Mouse (Mus musculus): Measurements from ENCODE around the gene Tnfrsf14. TPM values are rescaled to one million over a fixed set of nuclear protein-coding genes. Genes with fewer than 3 reads are reported as not detected.

Gene Tnfrsf14
- polyA plus RNA-seq, 1 experiment: 0.70 TPM

DNA sequence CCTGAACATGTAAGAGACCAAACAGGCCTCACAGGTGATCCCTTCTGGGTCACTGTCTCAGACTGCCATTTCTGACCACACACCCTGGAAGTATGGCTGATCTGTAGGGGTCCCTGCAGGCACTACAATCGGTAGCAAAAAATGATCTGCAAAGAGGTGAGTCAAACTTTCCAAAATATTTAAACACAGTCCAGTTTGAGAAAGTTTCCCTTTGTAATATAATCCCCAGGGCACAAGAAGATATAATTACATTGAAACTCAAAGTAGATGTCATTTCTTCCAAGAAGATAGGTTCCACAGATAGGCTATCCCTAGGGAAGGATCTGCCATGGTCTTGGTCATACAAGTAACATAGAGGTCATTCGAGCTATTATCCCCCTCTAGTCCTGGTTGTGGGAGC, 26.0 kb downstream of the Tnfrsf14 start:
- Histone ChIP-seq H3K4me3 (ENCODE audit: control insufficient read depth, low read depth, low read length) (no peak overlapping the region), H3K27me3 (ENCODE audit: control insufficient read depth, insufficient read depth, low read length) (no peaks in the 10 kb centered on the region), H3K4me1 (ENCODE audit: control insufficient read depth, insufficient read depth, low read length) (peaks cover 4% of the 10 kb centered on the region), H3K27ac (ENCODE audit: control insufficient read depth, insufficient read depth, low read depth, low read length) (no peak overlapping the region), H3K36me3 (ENCODE audit: control insufficient read depth, insufficient read depth, low read length) (no peaks in the 10 kb centered on the region)
- no peak for TF ChIP-seq CTCF (IDR thresholded peaks at IDR 0.05; ENCODE audit: control insufficient read depth, insufficient read depth, insufficient replicate concordance, low read depth, low read length)
- TF ChIP-seq POLR2A (IDR thresholded peaks at IDR 0.05; ENCODE audit: control insufficient read depth, low read depth, low read length): no peak

DNA sequence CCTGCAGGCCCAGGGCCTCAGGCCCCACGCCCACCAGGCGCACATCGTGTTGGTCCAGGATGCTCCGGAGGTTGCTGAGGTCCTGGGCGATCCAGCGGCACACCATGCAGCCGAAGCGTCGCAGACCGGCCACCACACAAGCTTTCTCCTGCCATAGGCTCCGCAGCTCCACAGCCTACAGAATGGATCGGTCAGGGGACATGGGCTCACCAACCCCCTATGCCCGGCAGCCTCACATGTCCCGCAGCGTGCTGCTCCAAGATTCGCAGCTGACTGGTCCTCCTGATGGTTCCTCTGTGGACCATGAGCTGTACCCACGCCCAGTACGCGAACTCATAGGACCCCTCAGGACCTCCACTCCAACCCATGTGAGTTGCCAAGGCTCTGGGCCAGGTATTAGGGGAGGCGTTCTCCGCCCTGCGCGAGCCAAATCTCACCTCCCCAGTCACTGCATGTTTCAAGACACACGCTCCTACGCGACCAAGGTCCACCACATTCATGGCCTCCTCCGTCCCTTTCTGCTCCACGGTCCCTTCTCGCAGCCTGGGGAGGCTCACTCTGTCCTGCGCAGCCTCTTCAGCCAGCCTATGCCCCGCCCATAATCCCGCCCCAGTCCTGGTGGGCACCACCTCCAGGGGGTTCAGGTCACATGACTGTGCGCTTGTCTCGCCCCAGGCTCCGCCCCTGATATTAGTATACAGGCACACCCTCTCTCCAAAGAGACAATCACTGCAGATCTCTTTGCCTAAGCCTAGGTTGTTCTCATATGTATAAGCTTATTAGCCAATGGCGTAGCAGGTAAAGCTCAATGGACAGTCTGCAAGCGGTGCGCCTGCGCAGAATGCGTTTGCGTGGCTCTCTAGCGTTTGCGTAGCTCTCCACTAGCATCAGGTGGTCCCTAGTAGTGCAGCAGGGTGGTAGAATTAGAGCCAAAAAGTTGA, 29.6 kb downstream of the Tnfrsf14 start, which contains the start of gene Fam213b:
Gene Fam213b (minus strand): TSS at position 630 of the 941 bp plus-strand sequence.
- peaks cover 4% of the 10 kb centered on the region for H3K4me1 ChIP-seq (ENCODE audit: control insufficient read depth, insufficient read depth, low read length)
- H3K27me3 ChIP-seq (ENCODE audit: control insufficient read depth, insufficient read depth, low read length): no peaks in the 10 kb centered on the region
- H3K36me3 ChIP-seq (ENCODE audit: control insufficient read depth, insufficient read depth, low read length): no peaks in the 10 kb centered on the region
- no peak within 1 kb of the TSS for H3K27ac ChIP-seq (ENCODE audit: control insufficient read depth, insufficient read depth, low read depth, low read length)
- H3K4me3 ChIP-seq (ENCODE audit: control insufficient read depth, low read depth, low read length): peak within 1 kb of the TSS; percentile 62
- no peak for TF ChIP-seq CTCF (IDR thresholded peaks at IDR 0.05; ENCODE audit: control insufficient read depth, insufficient read depth, insufficient replicate concordance, low read depth, low read length)
- TF ChIP-seq POLR2A (IDR thresholded peaks at IDR 0.05; ENCODE audit: control insufficient read depth, low read depth, low read length): peak; percentile 55; the same call in 1 of the 2 replicates

DNA sequence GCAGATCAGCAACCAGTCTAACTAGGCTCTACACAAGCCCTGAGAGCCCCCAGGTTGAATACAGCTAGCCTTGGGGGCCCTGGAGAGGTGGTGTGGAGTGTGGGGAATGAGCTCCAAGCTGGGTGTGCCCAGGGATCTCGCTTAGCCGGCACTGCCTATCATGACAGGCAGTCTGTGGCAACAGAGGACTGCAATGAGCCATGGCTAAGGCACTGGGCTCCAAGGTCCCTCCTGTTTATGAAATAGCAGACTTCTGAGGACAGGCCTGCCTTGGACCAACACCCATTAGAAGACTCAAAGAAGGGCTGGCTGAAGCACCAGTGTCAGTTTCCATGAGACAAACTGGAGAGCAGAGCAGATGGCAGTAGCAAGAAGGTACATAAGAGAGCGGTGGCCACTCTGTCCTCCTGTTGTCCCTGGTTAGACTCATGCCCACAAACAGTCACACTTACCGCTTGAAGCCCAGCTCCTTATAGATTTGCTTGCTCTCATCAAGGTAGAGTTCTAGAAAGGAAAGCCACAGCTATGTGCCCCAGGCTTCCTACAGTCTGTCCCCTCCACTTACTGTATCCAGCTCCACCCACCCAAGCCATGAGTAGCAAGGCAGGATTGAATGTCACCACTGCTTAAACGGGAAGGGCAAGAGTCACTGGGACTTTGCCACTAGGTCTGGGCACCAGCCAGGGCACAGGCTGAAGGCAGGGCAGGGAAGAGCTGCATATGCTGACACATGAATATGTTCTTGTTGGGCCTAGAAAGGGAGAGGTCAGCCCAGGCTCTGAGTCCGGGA, 30.5 kb downstream of the Tnfrsf14 start:
- H3K4me1 ChIP-seq (ENCODE audit: control insufficient read depth, insufficient read depth, low read length): peaks cover 4% of the 10 kb centered on the region
- TF ChIP-seq CTCF (IDR thresholded peaks at IDR 0.05; ENCODE audit: control insufficient read depth, insufficient read depth, insufficient replicate concordance, low read depth, low read length) (no peak), POLR2A (IDR thresholded peaks at IDR 0.05; ENCODE audit: control insufficient read depth, low read depth, low read length) (no peak)
- no peaks in the 10 kb centered on the region for H3K36me3 ChIP-seq (ENCODE audit: control insufficient read depth, insufficient read depth, low read length)
- H3K4me3 ChIP-seq (ENCODE audit: control insufficient read depth, low read depth, low read length): no peak overlapping the region
- H3K27ac ChIP-seq (ENCODE audit: control insufficient read depth, insufficient read depth, low read depth, low read length): no peak overlapping the region
- no peaks in the 10 kb centered on the region for H3K27me3 ChIP-seq (ENCODE audit: control insufficient read depth, insufficient read depth, low read length)

DNA sequence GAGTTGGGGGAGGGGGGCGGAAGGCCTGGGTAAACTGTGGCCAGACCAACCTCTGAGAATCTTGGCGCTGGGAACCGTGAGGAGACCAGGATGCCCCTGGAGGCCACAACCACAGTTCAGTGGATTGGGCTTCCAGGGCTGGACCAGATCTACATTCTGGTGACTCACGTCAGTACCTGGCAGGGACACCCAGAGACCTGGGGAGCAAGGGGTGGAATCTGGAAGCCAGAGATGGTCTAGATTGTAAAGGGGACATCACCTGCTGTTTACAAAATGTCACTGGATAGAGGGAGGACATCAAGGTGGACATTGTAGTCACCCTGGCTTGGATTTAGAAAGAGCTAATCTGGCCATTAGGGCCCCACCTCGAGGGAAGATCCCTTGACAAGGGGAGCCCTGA, 32.8 kb downstream of the Tnfrsf14 start:
- peaks cover 4% of the 10 kb centered on the region for H3K4me1 ChIP-seq (ENCODE audit: control insufficient read depth, insufficient read depth, low read length)
- no peaks in the 10 kb centered on the region for H3K36me3 ChIP-seq (ENCODE audit: control insufficient read depth, insufficient read depth, low read length)
- H3K27me3 ChIP-seq (ENCODE audit: control insufficient read depth, insufficient read depth, low read length): no peaks in the 10 kb centered on the region
- TF ChIP-seq POLR2A (IDR thresholded peaks at IDR 0.05; ENCODE audit: control insufficient read depth, low read depth, low read length): no peak
- no peak for TF ChIP-seq CTCF (IDR thresholded peaks at IDR 0.05; ENCODE audit: control insufficient read depth, insufficient read depth, insufficient replicate concordance, low read depth, low read length)
- H3K4me3 ChIP-seq (ENCODE audit: control insufficient read depth, low read depth, low read length): no peak overlapping the region
- H3K27ac ChIP-seq (ENCODE audit: control insufficient read depth, insufficient read depth, low read depth, low read length): no peak overlapping the region

DNA sequence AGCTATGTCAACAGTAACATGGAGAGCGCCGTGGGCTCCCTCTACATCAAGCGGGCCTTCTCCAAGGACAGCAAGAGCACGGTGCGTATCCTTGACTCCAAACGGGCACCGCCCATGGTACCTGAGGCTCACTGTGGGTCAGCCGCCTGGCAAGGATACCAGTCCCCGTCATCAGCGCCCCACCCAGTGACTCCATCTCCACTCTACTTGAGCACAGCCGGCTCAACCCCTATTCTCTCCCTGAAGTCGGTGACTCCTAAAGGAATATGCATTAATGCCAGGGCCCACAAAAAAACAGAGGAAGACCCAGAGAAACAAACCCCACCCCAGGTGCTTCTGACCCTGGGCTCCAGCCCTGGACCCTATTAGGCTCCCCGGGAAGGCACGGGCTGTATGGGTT, 37.5 kb downstream of the Tnfrsf14 start:
- Histone ChIP-seq H3K27ac (ENCODE audit: control insufficient read depth, insufficient read depth, low read depth, low read length) (no peak overlapping the region), H3K27me3 (ENCODE audit: control insufficient read depth, insufficient read depth, low read length) (no peaks in the 10 kb centered on the region), H3K36me3 (ENCODE audit: control insufficient read depth, insufficient read depth, low read length) (no peaks in the 10 kb centered on the region), H3K4me3 (ENCODE audit: control insufficient read depth, low read depth, low read length) (no peak overlapping the region), H3K4me1 (ENCODE audit: control insufficient read depth, insufficient read depth, low read length) (no peaks in the 10 kb centered on the region)
- TF ChIP-seq CTCF (IDR thresholded peaks at IDR 0.05; ENCODE audit: control insufficient read depth, insufficient read depth, insufficient replicate concordance, low read depth, low read length) (no peak), POLR2A (IDR thresholded peaks at IDR 0.05; ENCODE audit: control insufficient read depth, low read depth, low read length) (no peak)

DNA sequence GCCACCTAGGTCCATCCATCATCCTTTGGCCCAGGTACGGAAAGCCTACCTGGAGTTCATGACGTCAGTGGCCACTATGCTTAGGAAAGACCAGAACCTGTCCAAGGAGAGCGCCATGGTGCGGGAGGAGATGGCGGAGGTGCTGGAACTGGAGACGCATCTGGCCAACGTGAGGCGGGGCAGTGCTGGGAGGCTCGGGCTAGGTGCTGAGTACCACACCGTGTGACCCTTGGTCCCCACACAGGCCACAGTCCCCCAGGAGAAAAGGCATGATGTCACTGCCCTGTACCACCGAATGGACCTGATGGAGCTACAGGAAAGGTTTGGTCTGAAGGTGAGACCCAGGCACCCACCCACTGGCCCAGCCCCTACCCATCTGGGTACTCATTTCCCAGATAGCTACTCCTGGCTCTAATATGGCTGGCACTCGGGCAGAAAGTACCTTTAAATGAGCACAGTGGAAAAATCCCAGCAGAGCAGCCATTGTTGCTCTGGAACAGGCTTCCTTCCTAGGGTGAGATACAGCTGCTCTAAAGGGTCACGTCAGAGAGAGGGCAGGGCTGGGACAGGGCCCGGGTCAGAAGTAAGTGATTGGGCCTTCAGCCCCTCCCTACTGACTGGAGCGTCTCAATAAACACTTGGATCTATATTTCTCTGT, 40.6 kb downstream of the Tnfrsf14 start:
- Histone ChIP-seq H3K27ac (ENCODE audit: control insufficient read depth, insufficient read depth, low read depth, low read length) (no peak overlapping the region), H3K27me3 (ENCODE audit: control insufficient read depth, insufficient read depth, low read length) (no peaks in the 10 kb centered on the region), H3K4me3 (ENCODE audit: control insufficient read depth, low read depth, low read length) (no peak overlapping the region), H3K4me1 (ENCODE audit: control insufficient read depth, insufficient read depth, low read length) (no peaks in the 10 kb centered on the region), H3K36me3 (ENCODE audit: control insufficient read depth, insufficient read depth, low read length) (no peaks in the 10 kb centered on the region)
- TF ChIP-seq POLR2A (IDR thresholded peaks at IDR 0.05; ENCODE audit: control insufficient read depth, low read depth, low read length) (no peak), CTCF (IDR thresholded peaks at IDR 0.05; ENCODE audit: control insufficient read depth, insufficient read depth, insufficient replicate concordance, low read depth, low read length) (no peak)

Data from testis, adult 2 months (tissue).